Mouse (Mus musculus) R1 (cell line): ENCODE data around the gene Ctrl.

Experiments
- DNase-seq: peaks from one replicate; pipeline ENCODE4 v3.0.0-alpha.2; 2018; ENCODE audit warnings: low read depth, low spot score

Gene Ctrl

GRCm38 (mm10) chr8:105938306-105938669 is 4.6 kb upstream of the Ctrl start, which contains the start of gene Psmb10:
Gene Psmb10, minus strand, starts transcription at chr8:105938444.
- no peak for DNase-seq

GRCm38 (mm10) chr8:105937496-105938305 is 4.0 kb upstream of the Ctrl start:
- no peak for DNase-seq

GRCm38 (mm10) chr8:105936866-105937475 is 3.3 kb upstream of the Ctrl start:
- peak; percentile 97 for DNase-seq

- no peak for DNase-seq
These were observed 2.4 kb upstream of the Ctrl start for GRCm38 (mm10) chr8:105935863-105936603.

DNA sequence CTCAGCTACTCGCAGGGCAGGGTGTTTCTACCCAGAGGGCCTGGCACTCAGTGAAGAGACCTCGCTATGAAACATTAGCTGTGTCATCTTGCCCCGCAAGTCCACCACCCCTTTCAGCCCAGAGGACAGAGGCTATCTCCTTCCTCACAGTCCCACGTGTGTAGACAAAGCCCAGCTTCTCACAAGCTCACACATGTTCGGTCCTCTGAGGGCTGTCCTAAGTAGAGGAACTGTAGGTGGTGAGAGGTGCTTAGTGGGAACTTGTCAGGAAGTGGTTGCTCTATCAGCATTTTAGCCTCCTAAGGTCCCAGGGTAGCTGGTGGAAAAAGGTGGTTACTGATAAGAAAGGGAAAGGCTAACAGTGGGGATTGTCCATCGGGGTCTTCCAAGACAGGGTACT is 1.4 kb upstream of the Ctrl start:
- no peak for DNase-seq

GRCm38 (mm10) chr8:105932525-105932924 is 1.1 kb downstream of the Ctrl start:
- DNase-seq = no peak

GRCm38 (mm10) chr8:105931271-105931670 is 2.4 kb downstream of the Ctrl start:
- DNase-seq = no peak

DNA sequence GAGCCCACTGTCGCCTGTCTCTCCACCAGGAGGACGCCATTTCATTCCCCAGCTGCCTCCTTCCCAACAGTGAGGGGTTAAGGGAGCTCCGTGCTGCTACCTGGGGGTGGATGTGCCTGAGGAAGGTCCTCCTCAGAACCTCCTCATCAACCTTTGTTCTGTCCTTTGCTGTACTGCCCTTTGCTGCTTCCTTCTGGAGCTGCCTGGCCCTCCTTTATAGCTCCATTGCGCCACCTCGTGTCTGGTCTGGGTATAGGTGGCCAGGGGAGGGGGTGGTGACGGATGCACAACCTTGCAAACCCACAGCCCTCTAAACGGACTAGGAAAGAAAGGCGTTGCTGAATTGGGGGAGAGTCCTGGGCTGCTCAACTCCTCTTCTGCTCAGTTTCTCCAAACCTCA is 3.1 kb downstream of the Ctrl start:
- DNase-seq = peak; percentile 80

DNA sequence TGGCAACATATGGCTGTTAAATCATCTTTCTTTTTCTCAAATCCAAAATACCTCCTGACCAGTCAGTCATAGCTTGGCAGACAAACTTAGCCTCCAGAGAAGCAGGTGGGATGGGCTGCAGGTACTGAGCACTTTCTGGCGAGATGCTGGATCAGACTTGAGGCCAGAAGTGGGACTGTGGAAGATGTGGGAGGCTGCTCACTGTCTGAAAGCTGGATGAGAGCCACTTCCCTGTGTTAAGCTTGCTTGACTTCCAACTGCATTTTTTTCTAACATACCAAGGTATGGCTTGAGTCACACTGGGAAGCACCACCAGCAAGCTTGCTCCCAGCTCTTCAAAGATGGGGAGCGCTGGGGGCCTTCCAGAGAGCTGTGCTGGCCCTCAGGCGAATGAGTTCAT is 8.5 kb downstream of the Ctrl start:
- no peak for DNase-seq

DNA sequence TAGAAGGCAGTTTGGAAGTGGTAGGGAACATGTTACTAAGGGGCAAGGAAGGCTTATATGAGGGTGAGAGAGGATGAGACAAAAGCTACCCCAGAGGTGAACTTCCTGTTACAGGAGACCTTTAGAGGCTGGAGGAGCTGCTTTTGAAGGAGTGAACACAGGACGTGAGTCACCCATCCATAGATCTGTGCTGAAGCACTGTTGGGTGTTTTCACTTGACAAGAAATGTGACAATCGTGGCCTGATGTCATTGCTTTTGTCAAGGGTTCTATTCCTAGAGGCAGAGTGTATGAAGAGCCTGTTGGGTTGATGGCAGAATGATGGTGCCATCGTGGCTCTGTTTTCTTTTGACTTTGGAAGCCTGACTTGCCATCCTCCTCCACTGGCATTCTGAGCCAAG is 14.3 kb downstream of the Ctrl start:
- no peak for DNase-seq

DNA sequence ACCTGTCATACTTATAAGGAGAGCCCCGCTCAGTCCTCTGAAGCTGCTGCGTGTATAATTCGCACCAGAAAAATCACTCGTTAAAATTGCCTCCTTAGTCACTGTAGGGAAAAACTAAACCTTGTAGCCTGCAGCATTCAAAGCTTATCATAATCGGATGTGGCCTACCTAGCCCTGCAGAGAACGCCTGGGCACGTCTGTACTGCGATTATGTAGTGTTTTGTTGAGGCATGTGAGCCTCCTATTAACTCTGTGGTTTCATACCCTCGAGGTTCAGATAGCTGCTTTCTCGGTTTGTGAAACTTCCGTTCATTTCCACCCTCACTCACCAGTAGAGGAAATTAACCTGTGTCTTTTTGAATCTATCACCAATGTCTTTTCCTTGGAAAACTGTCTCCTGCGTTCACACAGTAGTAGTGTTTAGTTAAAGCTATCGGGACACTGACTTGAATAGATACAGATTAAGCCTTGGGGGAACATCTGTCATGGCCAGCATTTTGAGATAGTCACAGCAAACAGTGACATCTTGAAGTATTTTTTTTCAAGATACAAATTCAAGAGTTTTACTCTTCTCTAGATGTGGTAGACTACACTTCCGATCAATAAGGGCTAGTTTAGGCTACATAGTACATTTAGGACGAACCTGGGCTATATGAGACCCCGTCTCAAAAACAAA is 32.6 kb downstream of the Ctrl start:
- DNase-seq = no peak

DNA sequence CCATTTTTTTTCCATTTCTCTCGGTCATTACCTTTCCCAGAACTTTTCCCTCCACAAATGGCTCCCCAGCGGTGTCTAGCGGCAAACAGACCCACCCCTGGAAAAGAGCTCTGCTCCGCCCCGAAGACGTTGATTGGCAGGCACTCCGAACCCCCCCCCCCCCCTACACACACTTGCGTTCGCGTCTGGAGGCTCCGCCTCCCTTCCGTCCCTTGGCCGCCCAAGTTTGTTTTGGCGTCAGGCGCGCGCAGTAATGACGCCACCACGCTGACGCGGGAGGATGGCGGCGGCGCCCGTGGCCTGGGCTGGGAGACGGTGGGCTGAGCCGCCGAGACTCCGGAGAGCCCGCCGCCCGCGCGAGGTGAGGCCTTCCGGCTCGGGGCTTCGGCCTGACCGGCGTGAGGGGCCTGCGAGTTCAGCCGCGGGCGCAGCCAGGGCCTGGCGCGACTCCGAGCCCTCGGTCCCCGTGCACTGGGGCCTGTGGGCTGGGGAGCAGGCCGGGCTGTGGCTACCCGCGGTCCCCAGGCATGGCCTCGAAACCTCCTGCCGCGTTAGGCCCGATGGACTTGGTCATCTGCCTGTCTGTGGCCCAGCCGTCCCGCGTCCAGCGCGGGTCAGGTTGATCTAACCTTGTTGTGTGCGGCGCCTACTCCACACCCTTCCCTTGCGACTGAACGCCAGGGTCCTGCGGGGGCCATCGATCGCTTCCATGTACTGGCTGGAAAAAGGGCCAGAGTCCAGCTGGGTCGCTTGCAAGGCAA is 33.3 kb downstream of the Ctrl start, which contains the start of gene Pskh1:
Gene Pskh1 (plus strand): TSS at position 262 of the 761 bp plus-strand sequence.
- peak; percentile 96 for DNase-seq

DNA sequence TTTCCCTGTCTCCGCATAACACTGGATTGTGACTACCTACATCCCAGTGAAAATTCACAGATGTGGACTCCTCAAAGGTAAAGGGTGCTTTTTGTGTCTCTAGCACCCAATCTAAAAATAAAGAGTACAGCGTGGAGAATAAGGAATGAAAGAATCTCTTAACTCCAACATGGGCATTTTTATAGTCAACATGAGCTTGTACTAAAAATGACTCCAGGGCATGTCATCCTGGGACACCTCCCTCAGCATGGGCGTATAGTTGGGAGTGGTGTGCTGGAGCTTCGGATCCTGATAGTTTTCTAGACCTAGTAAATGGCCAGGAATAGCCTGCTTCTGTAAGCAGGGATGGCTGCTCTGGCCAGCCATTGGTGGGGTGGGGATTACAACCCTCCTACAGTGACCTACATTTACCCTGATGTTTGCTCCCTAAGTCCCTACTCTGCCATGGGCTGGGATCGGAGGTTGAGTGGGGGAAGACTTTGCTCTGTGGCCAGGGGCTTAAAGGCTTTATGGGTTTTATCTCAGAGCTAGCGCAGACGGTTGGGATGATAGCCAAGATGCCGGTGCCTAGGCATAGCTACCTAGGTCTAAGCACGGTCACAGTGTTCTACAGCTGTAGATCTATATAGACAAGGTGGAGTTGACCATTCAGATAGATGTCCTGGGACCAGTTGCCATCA is 35.7 kb downstream of the Ctrl start:
- DNase-seq = no peak

GRCm38 (mm10) chr8:105893339-105893738 is 40.3 kb downstream of the Ctrl start, which contains the start of gene Nrn1l:
Gene Nrn1l, plus strand, starts transcription at chr8:105893567.
- DNase-seq = peak; percentile 92

DNA sequence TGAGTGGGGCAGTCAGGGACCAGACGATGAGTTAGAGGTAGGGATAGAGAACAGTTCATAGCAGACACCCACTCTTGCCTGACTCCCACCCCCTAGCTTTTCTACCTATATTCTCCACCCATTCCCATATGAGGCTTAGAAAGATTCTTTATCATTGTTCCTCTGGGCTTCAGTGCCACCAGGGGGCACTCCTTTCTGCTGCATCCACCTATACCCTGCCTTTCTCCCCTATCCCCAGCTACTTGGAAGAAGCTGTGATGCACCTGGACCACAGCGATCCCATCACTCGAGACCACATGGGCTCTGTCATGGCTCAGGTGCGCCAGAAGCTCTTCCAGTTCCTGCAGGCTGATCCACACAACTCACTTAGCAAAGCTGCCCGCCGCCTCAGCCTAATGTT is 41.2 kb downstream of the Ctrl start:
- DNase-seq = peak; percentile 46

DNA sequence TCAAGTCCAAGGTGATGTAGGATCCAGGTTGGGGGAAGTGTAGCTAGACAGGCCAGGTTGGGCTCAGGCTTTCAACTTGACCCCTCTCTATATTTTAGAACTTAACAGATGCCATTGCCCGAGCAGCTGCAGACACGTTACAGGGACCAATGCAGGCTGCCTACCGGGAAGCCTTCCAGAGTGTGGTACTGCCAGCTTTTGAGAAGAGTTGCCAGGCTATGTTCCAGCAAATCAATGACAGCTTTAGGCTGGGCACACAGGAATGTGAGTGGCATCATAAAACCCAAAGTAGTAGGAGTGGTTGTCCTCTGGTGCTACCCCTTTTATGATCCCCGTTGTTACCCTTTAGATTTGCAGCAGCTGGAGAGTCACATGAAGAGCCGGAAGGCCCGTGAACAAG is 42.8 kb downstream of the Ctrl start:
- DNase-seq = no peak

DNA sequence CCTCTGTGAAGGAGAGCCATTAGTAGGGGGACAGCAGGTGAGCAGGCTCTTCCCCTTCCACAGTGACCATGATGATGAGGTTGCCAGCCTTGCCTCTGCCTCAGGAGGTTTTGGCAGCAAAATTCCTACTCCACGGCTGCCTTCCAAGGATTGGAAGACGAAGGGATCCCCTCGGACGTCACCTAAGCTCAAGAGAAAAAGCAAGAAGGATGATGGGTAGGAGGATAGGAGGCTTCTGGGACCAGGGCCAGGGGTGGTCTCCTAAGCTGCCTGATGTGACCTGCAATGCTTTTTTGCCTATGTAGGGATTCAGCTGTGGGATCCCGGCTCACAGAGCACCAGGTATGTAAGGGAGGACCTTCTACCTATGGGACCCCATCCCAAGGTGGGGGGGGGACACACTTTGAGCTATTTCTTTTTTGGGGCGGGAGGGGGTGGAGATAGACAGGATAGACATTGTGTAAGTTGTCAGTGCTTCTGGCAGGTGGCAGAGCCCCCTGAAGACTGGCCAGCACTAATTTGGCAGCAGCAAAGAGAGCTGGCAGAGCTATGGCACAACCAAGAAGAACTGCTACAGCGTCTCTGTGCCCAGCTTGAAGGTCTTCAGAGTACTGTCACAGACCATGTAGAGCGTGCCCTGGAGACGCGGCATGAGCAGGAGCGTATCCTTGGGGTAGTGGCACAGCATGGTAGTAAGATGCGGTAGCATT is 43.8 kb downstream of the Ctrl start:
- no peak for DNase-seq
